In the genomic region with DNA sequence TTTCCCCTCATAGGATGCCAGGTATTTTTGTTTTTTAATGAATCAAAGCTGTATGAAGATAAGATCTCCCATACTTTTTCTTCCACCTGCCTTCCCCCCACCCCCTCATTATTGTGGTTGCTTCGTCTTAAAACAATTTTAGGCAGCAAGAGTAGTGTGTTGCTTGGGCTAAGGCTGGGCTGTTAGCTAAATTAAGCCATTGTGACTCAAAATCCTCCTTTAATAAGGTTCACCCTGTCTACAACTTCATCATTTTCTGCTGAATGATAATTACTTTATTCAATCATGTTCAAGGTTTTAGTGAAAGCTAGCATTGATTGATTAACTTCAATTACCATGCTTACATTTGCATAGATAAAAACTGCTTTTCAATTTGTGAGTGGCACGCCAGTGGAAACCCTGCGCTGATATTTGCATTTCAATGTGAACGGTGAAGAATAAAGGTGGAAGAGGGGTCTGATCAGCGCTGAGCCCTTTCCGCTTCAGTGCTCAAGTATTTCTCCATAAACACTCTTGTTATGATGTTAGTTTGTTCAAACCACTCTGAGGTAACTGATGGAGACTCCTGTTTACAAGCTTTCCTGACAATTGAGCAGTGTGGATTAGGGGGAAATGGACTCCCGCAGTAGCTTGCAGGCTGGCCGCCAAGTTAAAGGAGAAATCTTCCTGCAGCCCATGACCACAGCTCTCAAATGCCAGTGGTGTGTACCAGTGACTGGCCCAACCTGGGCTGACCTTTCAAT, we compare ENCODE assay signal across 14 mouse cellular contexts.
DNase-seq lines count a peak whose midpoint lies in the region; ATAC-seq lines count a peak whose summit lies in the region.
"Had no signal": no experiment of that assay in that cellular context is flagged by ENCODE, and none has a peak within 500 bp of the region (broad histone marks: within the 10 kb centered on the region; RNA-seq: fewer than 3 reads in every experiment).

No protein-coding gene starts in this region.

- no peak for ATAC-seq in embryonic facial prominence, embryonic 14.5 days (ENCODE audit: low read depth)
- peak; percentile 63 for ATAC-seq in hindbrain, embryonic 11.5 days (ENCODE audit: low FRiP score)
- peak; percentile 48 for ATAC-seq in midbrain, embryonic 13.5 days

- 24% methylated on average over 8 of the region's 8 CpGs for WGBS in embryonic facial prominence, embryonic 14.5 days
- 18% methylated on average over 8 of the region's 8 CpGs for WGBS in embryonic facial prominence, embryonic 10.5 days
- whole genome bisulfite sequencing in hindbrain, embryonic 11.5 days = 14% methylated on average over 8 of the region's 8 CpGs
- 2% methylated on average over 8 of the region's 8 CpGs for WGBS in midbrain, embryonic 13.5 days

- peak; percentile 13 for DNase-seq in embryonic facial prominence, embryonic 14.5 days (ENCODE audit: low spot score)
- no peak for DNase-seq in embryonic facial prominence, embryonic 10.5 days (ENCODE audit: low spot score)
- peak; percentile 29 for DNase-seq in embryo, embryonic 11 days
- peak; percentile 41 for DNase-seq in hindbrain, embryonic 11.5 days (ENCODE audit: low spot score)
- no peak for DNase-seq in adrenal gland, postnatal 14 days
- DNase-seq in layer of hippocampus, adult 8-10 months (ENCODE audit: low spot score in 2 of 2) = no peak
- DNase-seq in layer of hippocampus, adult 9-10 months (ENCODE audit: low spot score) = no peak
- DNase-seq: cerebellum, adult 9-10 months; heart, postnatal 4 days; lung, adult 18-20 months; right cerebral cortex, postnatal 14 days; thymus, postnatal 25 days had no signal

- H3K4me1 ChIP-seq in embryonic facial prominence, embryonic 14.5 days (ENCODE audit: control insufficient read depth, insufficient read depth, low read length) = peaks cover 3% of the 10 kb centered on the region; the same call in 1 of the 2 replicates
- H3K4me1 ChIP-seq in embryonic facial prominence, embryonic 10.5 days = peaks cover 14% of the 10 kb centered on the region
- no peaks in the 10 kb centered on the region; the same call in 1 of the 2 replicates for H3K4me1 ChIP-seq in hindbrain, embryonic 11.5 days (replicated peaks; ENCODE audit: control insufficient read depth, insufficient read depth, low read length)
- H3K4me1 ChIP-seq in midbrain, embryonic 13.5 days (replicated peaks) = peaks cover 42% of the 10 kb centered on the region
- H3K4me1 ChIP-seq: heart, embryonic 10.5 days had no signal

- no peaks in the 10 kb centered on the region for H3K27me3 ChIP-seq in embryonic facial prominence, embryonic 14.5 days (replicated peaks; ENCODE audit: control insufficient read depth, insufficient read depth, low read length)
- no peaks in the 10 kb centered on the region for H3K27me3 ChIP-seq in embryonic facial prominence, embryonic 10.5 days (replicated peaks; ENCODE audit: low read depth, poor library complexity, severe bottlenecking)
- no peaks in the 10 kb centered on the region for H3K27me3 ChIP-seq in hindbrain, embryonic 11.5 days (ENCODE audit: control insufficient read depth, insufficient read depth, low read length)
- peaks cover 25% of the 10 kb centered on the region for H3K27me3 ChIP-seq in midbrain, embryonic 13.5 days

- H3K27ac ChIP-seq in embryonic facial prominence, embryonic 14.5 days (replicated peaks; ENCODE audit: low read depth, low read length) = no peak overlapping the region
- H3K27ac ChIP-seq in embryonic facial prominence, embryonic 10.5 days (replicated peaks) = no peak overlapping the region
- no peak overlapping the region for H3K27ac ChIP-seq in hindbrain, embryonic 11.5 days (ENCODE audit: low read depth, low read length)
- H3K27ac ChIP-seq in midbrain, embryonic 13.5 days = 0 out of 2 replicates have a peak overlapping the region, but pooled peaks have one; percentile 2
- H3K27ac ChIP-seq: heart, embryonic 10.5 days had no signal

- no peak overlapping the region for H3K4me3 ChIP-seq in embryonic facial prominence, embryonic 14.5 days (ENCODE audit: low read depth, low read length)
- H3K4me3 ChIP-seq in embryonic facial prominence, embryonic 10.5 days = no peak overlapping the region
- no peak overlapping the region for H3K4me3 ChIP-seq in hindbrain, embryonic 11.5 days (ENCODE audit: low read depth, low read length)
- no peak overlapping the region for H3K4me3 ChIP-seq in midbrain, embryonic 13.5 days (replicated peaks)
- H3K4me3 ChIP-seq: heart, embryonic 10.5 days had no signal

- H3K9me3 ChIP-seq in embryonic facial prominence, embryonic 14.5 days (ENCODE audit: control insufficient read depth, low read length) = no peaks in the 10 kb centered on the region
- no peaks in the 10 kb centered on the region for H3K9me3 ChIP-seq in embryonic facial prominence, embryonic 10.5 days
- H3K9me3 ChIP-seq in hindbrain, embryonic 11.5 days (ENCODE audit: control insufficient read depth, low read length) = no peaks in the 10 kb centered on the region
- no peaks in the 10 kb centered on the region for H3K9me3 ChIP-seq in midbrain, embryonic 13.5 days
- H3K9me3 ChIP-seq: heart, embryonic 10.5 days had no signal

- no peak overlapping the region for H3K4me2 ChIP-seq in embryonic facial prominence, embryonic 14.5 days (ENCODE audit: low read depth, low read length)
- H3K4me2 ChIP-seq in hindbrain, embryonic 11.5 days (replicated peaks; ENCODE audit: low read depth, low read length) = no peak overlapping the region
- H3K4me2 ChIP-seq in midbrain, embryonic 13.5 days (replicated peaks) = peak overlapping the region; percentile 13

- H3K36me3 ChIP-seq in embryonic facial prominence, embryonic 14.5 days (ENCODE audit: control insufficient read depth, insufficient read depth, low read length) = no peaks in the 10 kb centered on the region
- H3K36me3 ChIP-seq in embryonic facial prominence, embryonic 10.5 days (replicated peaks) = no peaks in the 10 kb centered on the region
- no peaks in the 10 kb centered on the region for H3K36me3 ChIP-seq in hindbrain, embryonic 11.5 days (ENCODE audit: control insufficient read depth, insufficient read depth, low read length)
- H3K36me3 ChIP-seq in midbrain, embryonic 13.5 days = no peaks in the 10 kb centered on the region
- H3K36me3 ChIP-seq: heart, embryonic 10.5 days had no signal

- H3K9ac ChIP-seq in embryonic facial prominence, embryonic 14.5 days (ENCODE audit: low read depth, low read length) = no peak overlapping the region
- no peak overlapping the region for H3K9ac ChIP-seq in hindbrain, embryonic 11.5 days (ENCODE audit: low read depth, low read length)
- H3K9ac ChIP-seq in midbrain, embryonic 13.5 days (replicated peaks) = no peak overlapping the region

Comparison
In these comparisons a context has a peak if more than half of its experiments do, and no peak if none do; other contexts are left out.
1. DNase-seq: peak in embryonic facial prominence, embryonic 14.5 days (single experiment), embryo, embryonic 11 days (single experiment) and hindbrain, embryonic 11.5 days (single experiment); none in embryonic facial prominence, embryonic 10.5 days (single experiment), adrenal gland, postnatal 14 days (single experiment), layer of hippocampus, adult 8-10 months (0 of 2) and layer of hippocampus, adult 9-10 months (single experiment).